In the genomic region with DNA sequence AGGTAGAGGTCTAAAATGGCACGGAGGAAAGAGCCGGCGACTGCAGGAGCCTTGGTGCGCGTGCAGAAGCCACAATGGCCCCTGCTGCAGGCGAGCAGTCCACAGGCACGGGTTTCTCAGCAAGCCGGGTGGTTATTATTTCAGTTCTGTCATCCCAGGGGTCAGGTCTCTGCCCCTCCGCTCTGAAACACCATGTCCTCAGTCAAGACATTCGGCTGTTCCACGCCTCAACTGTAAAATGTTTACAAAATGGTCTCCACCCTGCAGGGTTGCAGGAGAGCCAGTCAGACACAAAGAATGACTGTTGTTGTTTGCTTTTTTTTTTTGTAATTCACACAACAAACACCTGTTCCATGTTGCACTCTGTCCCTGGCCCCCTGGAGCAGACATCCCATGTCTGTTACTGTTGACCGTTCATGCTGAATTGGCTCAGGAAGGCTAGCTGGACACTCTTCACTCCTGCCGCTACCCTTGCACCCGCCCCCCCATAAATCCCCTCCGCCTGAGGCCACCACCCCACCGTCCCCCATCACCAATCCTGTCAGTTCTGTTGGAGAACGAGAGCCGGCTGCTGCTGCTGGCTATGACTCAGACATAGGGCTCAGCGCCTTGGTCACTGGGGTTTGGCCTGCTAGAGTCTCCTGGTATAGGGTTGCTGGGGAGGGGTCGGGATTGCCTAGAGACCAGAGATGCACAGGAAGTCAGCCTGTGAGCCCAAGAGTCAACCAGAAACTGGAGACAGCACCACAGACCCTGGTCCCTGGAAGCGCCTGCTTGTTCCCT, we compare ENCODE assay signal across 9 mouse cellular contexts. TPM values are rescaled to one million over a fixed set of nuclear protein-coding genes. Genes with fewer than 3 reads are reported as not detected.
DNase-seq lines count a peak whose midpoint lies in the region; ATAC-seq and TF ChIP-seq lines count a peak whose summit lies in the region.
"Had no signal": no experiment of that assay in that cellular context is flagged by ENCODE, and none has a peak within 500 bp of the region (broad histone marks: within the 10 kb centered on the region; RNA-seq: fewer than 3 reads in every experiment).

No protein-coding gene starts in this region.

- TF ChIP-seq POLR2A in thymus, adult 2 months (IDR thresholded peaks at IDR 0.05; ENCODE audit: control insufficient read depth, extremely low read depth, insufficient read depth, low read length, poor library complexity): no peak

- no peak for ATAC-seq in heart, embryonic 12.5 days (ENCODE audit: insufficient number of reproducible peaks, low FRiP score)
- no peak for ATAC-seq in intestine, embryonic 14.5 days (replicated peaks; ENCODE audit: low FRiP score, low TSS enrichment, low read depth)

- WGBS in heart, embryonic 12.5 days: 52% methylated on average over 21 of the region's 21 CpGs
- 18% methylated on average over 21 of the region's 21 CpGs for WGBS in intestine, embryonic 14.5 days
- WGBS in thymus, adult 2 months: 71% methylated on average over 21 of the region's 21 CpGs

- peaks cover 53% of the 10 kb centered on the region for H3K4me1 ChIP-seq in heart, embryonic 12.5 days (replicated peaks)
- peaks cover 70% of the 10 kb centered on the region for H3K4me1 ChIP-seq in intestine, embryonic 14.5 days (replicated peaks; ENCODE audit: control insufficient read depth, insufficient read depth, low read length)
- H3K4me1 ChIP-seq in thymus, adult 2 months (replicated peaks; ENCODE audit: control insufficient read depth, insufficient read depth, low read length): peaks cover 4% of the 10 kb centered on the region; the same call in 1 of the 2 replicates

- H3K4me3 ChIP-seq in heart, embryonic 12.5 days: no peak overlapping the region
- no peak overlapping the region for H3K4me3 ChIP-seq in intestine, embryonic 14.5 days (ENCODE audit: low read depth, low read length)
- H3K4me3 ChIP-seq in thymus, adult 2 months (ENCODE audit: control insufficient read depth, insufficient read depth, low read length): no peak overlapping the region

- H3K4me2 ChIP-seq in heart, embryonic 12.5 days: no peak overlapping the region
- H3K4me2 ChIP-seq in intestine, embryonic 14.5 days (ENCODE audit: low read length): peak overlapping the region; percentile 6; the same call in 1 of the 2 replicates

- DNase-seq in heart, adult 8-10 months (ENCODE audit: low spot score): no peak
- DNase-seq in NIH3T3 (ENCODE audit: low read depth): peak; percentile 40
- no peak for DNase-seq in intestine, embryonic 14.5 days (ENCODE audit: low spot score)
- DNase-seq in lung, postnatal 10 days: peak; percentile 61
- no peak for DNase-seq in yolk sac, embryonic 10.5 days (ENCODE audit: low spot score)
- no peak for DNase-seq in cerebellum, postnatal 10 days
- DNase-seq in thymus, adult 2 months: no peak
- DNase-seq: heart, adult 18-20 months had no signal

- H3K27me3 ChIP-seq in heart, embryonic 12.5 days (replicated peaks): peaks cover 16% of the 10 kb centered on the region
- no peaks in the 10 kb centered on the region for H3K27me3 ChIP-seq in intestine, embryonic 14.5 days (replicated peaks; ENCODE audit: control insufficient read depth, insufficient read depth, low read length)
- H3K27me3 ChIP-seq in thymus, adult 2 months (ENCODE audit: control insufficient read depth, insufficient read depth, low read length): peaks cover 5% of the 10 kb centered on the region

- H3K27ac ChIP-seq in heart, embryonic 12.5 days (ENCODE audit: poor library complexity, severe bottlenecking): 0 out of 2 replicates have a peak overlapping the region, but pooled peaks have one; percentile 11
- peak overlapping the region; percentile 20; the same call in 1 of the 2 replicates for H3K27ac ChIP-seq in intestine, embryonic 14.5 days (ENCODE audit: low read depth)
- H3K27ac ChIP-seq in thymus, adult 2 months (ENCODE audit: control insufficient read depth, insufficient read depth, low read length): no peak overlapping the region

- H3K9ac ChIP-seq in heart, embryonic 12.5 days: no peak overlapping the region
- no peak overlapping the region for H3K9ac ChIP-seq in intestine, embryonic 14.5 days (ENCODE audit: low read length)

- H3K9me3 ChIP-seq in heart, embryonic 12.5 days (replicated peaks): no peaks in the 10 kb centered on the region
- H3K9me3 ChIP-seq in intestine, embryonic 14.5 days (ENCODE audit: control insufficient read depth, low read length): no peaks in the 10 kb centered on the region

- no peak for TF ChIP-seq CTCF in thymus, adult 2 months (IDR thresholded peaks at IDR 0.05; ENCODE audit: borderline replicate concordance, control insufficient read depth, extremely low read depth, insufficient read depth, low read length, poor library complexity)

- H3K36me3 ChIP-seq in heart, embryonic 12.5 days: no peaks in the 10 kb centered on the region
- no peaks in the 10 kb centered on the region for H3K36me3 ChIP-seq in intestine, embryonic 14.5 days (ENCODE audit: control insufficient read depth, insufficient read depth, low read length)
- no peaks in the 10 kb centered on the region for H3K36me3 ChIP-seq in thymus, adult 2 months (ENCODE audit: control insufficient read depth, insufficient read depth, low read length)

RNA-seq across cellular contexts. Expression of gene Gse1, which starts 33.3 kb away (rescaled TPM):
- 14.0 and 15.3 TPM in 2 replicates for polyA plus RNA-seq in heart, embryonic 12.5 days (2016; fragmentation: Nextera tagmentation; extraction: Ambion mirVana)
- total RNA-seq in heart, adult 8-10 months (2022): 10 to 100 TPM; 18.9 to 29.1 (median 23.3) TPM
- polyA plus RNA-seq in intestine, embryonic 14.5 days (2014; fragmentation: Nextera tagmentation; extraction: Ambion mirVana): 13.3 and 16.7 TPM in 2 replicates
- 202 and 226 TPM in 2 replicates for polyA plus RNA-seq in thymus, adult 2 months (2012; rRNA removed)

Comparison
In these comparisons a context has a peak if more than half of its experiments do, and no peak if none do; other contexts are left out.
1. DNase-seq: peak in NIH3T3 (single experiment) and lung, postnatal 10 days (single experiment); none in heart, adult 8-10 months (single experiment), intestine, embryonic 14.5 days (single experiment), yolk sac, embryonic 10.5 days (single experiment), cerebellum, postnatal 10 days (0 of 2) and thymus, adult 2 months (single experiment).
2. RNA of gene Gse1, which starts 33.3 kb away (polyA plus RNA-seq): 202 to 226 TPM in thymus, adult 2 months; 14.0 to 15.3 TPM in heart, embryonic 12.5 days and 13.3 to 16.7 TPM in intestine, embryonic 14.5 days; every median in the first group is over 10 times any median in the second.